Mouse (Mus musculus): Measurements from ENCODE around the gene Ctnna3.

DNA sequence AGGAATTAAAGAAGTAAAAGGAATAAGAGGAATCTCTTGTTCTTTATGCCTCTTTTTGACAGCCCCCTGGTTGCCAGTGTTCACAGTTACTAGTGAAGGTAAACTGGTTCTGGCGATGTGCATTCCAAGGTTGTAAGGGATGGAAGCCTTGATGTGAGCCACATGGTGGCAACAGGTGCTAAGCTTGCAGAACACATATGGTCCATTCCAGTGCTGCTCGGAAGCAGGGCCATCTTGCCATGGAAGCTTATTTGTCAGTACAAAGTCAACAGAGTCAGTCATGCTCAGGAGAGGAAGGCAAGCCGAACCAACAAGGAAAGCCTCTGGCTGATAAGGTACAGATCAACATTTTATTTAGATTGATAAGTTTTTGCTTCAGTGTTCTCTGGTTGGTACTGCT lies 652.4 kb downstream of the Ctnna3 start:
- TF ChIP-seq POLR2A (IDR thresholded peaks at IDR 0.05; ENCODE audit: insufficient read length, low read depth) (no peak), MYOG (IDR thresholded peaks at IDR 0.05; ENCODE audit: control insufficient read depth in 1 of 3, insufficient read depth in 1 of 3, insufficient read length in 2 of 3, low read depth in 2 of 3) (no peak), TCF3 (IDR thresholded peaks at IDR 0.05; ENCODE audit: insufficient read length, low read depth) (no peak), E2F4 (IDR thresholded peaks at IDR 0.05; ENCODE audit: insufficient read depth) (no peak), MAX (IDR thresholded peaks at IDR 0.05; ENCODE audit: low read depth) (no peak), USF1 (IDR thresholded peaks at IDR 0.05; ENCODE audit: low read depth) (no peak)

All from myocyte (in vitro differentiated cells).